Mouse (Mus musculus) midbrain, embryonic 13.5 days (tissue): ENCODE measurements around the gene Nol6. TPM values are rescaled to one million over a fixed set of nuclear protein-coding genes. Genes with fewer than 3 reads are reported as not detected.

Experiments
- ATAC-seq: fragments of 200-750 bp; cut with Nextera tagmentation; 2 replicates; pipeline ENCODE4 v1.8.0; 2017; ENCODE audit warnings: mild to moderate bottlenecking, moderate TSS enrichment, moderate library complexity
- H3K27ac ChIP-seq: fragments of 300-500 bp; sonication (generic); 2 replicates; pipeline ENCODE4 v1.5.1; 2015; ENCODE audit warnings: inconsistent platforms, mild to moderate bottlenecking, moderate library complexity
- H3K27me3 ChIP-seq: fragments of 300-500 bp; sonication (generic); 2 replicates; pipeline ENCODE4 v1.6.1; 2015; ENCODE audit warnings: mild to moderate bottlenecking, inconsistent platforms
- H3K36me3 ChIP-seq: fragments of 300-500 bp; sonication (generic); 2 replicates; pipeline ENCODE4 v1.6.1; 2015; ENCODE audit warnings: mild to moderate bottlenecking, inconsistent platforms
- H3K4me1 ChIP-seq: fragments of 300-500 bp; sonication (generic); replicated peaks from 2 replicates; pipeline ENCODE4 v1.6.1; 2015; ENCODE audit warnings: inconsistent platforms
- H3K4me2 ChIP-seq: fragments of 300-500 bp; sonication (generic); replicated peaks from 2 replicates; pipeline ENCODE4 v1.6.1; 2015; ENCODE audit warnings: moderate library complexity, mild to moderate bottlenecking, inconsistent platforms
- H3K4me3 ChIP-seq: fragments of 300-500 bp; sonication (generic); replicated peaks from 2 replicates; pipeline ENCODE4 v1.5.1; 2015; ENCODE audit warnings: mild to moderate bottlenecking, inconsistent platforms
- H3K9ac ChIP-seq: fragments of 300-500 bp; sonication (generic); replicated peaks from 2 replicates; pipeline ENCODE4 v1.6.1; 2015; ENCODE audit warnings: mild to moderate bottlenecking, inconsistent platforms
- H3K9me3 ChIP-seq: fragments of 300-500 bp; sonication (generic); 2 replicates; pipeline ENCODE4 v1.6.1; 2016; ENCODE audit warnings: mild to moderate bottlenecking, inconsistent platforms
- WGBS: fragments of 180-500 bp; shearing (Covaris S2); methylation state at CpG from one replicate; pipeline ENCODE4 v1.1.7; 2015; 5-methylcytosine and 5-hydroxymethylcytosine counted together
- polyA plus RNA-seq: library from polyadenylated mRNA; unstranded; fragments of >200 nt; fragmentation: Nextera tagmentation; extraction: Ambion mirVana; gene quantifications from 2 replicates; pipeline ENCODE4 v1.2.1, GENCODE M21; 2015

The Nol6 gene
- polyA plus RNA-seq, 1 experiment from 2014 or later = 28.7 TPM

- 91% methylated on average over 6 of the region's 6 CpGs for WGBS
- no peaks in the 10 kb centered on the region for H3K27me3 ChIP-seq
- H3K36me3 ChIP-seq = peaks cover 66% of the 10 kb centered on the region
- H3K4me1 ChIP-seq = no peaks in the 10 kb centered on the region
- no peak for ATAC-seq
- no peak overlapping the region for H3K9ac ChIP-seq
- no peak overlapping the region for H3K27ac ChIP-seq
- no peak overlapping the region for H3K4me3 ChIP-seq
- H3K9me3 ChIP-seq = no peaks in the 10 kb centered on the region
- H3K4me2 ChIP-seq = no peak overlapping the region
Measured at GRCm38 (mm10) chr4:41115074-41115473, 9.2 kb downstream of the Nol6 start.

DNA sequence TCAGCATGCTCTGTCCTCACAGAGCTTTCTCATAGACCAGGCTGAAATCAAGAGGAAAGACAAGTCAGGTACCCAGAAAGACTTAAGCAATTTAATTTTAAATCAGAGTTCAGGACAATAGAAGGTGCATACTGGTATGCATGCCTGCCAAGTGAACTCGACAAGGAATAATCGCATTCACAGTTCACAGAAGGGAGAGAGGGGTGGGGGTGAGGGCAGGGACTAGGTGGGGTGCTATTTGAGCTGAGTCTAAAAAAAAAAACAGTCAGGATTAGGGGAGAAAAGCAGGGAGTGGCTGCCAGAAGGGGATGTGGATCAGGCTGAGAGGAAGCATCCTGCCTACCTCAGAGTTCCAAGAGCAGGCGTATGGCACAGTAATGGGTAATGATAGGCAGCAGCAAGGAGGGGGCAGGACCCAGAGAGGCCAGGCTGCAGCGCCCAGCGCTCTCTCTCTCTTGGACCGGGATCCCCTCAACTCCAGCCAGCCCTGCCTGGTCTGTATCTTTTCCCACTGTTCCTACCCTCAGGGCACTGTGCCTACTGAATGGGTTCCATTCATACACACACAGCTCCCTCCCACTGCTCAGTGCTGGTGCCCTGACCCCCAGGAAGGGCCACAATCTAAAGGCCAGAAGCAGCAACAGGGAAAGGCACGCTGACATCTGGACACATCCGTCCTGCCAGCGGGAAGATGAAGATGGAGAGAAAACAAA, 9.7 kb downstream of the Nol6 start:
- H3K27ac ChIP-seq = no peak overlapping the region
- H3K4me2 ChIP-seq = no peak overlapping the region
- H3K9ac ChIP-seq = no peak overlapping the region
- no peaks in the 10 kb centered on the region for H3K9me3 ChIP-seq
- H3K36me3 ChIP-seq = peaks cover 61% of the 10 kb centered on the region
- no peaks in the 10 kb centered on the region for H3K4me1 ChIP-seq
- no peaks in the 10 kb centered on the region for H3K27me3 ChIP-seq
- H3K4me3 ChIP-seq = no peak overlapping the region
- 89% methylated on average over 9 of the region's 9 CpGs for WGBS
- ATAC-seq = no peak

DNA sequence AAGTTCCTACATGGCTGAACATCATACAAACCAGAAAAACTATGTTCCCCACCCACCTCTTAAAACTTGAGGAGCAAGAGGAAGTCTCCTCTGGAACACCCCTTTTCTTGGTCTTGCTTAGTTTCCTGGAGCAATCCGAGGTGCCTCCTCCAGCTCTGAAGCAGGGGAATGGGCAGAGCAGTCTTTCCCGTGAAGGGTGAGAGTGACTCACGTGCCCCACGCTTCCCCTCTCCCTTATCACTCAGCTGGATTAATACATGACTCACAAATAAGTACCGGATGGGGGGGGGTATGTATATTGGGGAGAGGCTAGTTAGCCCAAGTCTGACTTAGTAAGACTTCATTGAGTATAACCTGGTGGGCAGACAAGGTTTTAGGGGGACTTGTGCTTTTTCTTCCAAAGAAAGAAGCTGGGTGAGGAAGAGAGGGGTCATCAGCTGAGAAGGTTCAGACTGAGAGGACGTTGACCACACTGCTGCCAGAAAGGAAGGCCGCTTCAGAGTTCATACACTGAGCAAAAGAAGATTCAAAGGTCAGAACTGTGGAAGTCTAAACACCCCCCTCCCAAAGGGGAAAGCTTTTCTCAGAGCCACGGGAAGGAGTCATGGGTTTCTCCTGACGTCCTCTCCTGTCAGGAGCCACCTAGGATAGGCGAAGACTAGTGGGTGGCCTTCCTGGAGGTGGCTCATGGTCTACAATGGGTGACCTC, 15.4 kb downstream of the Nol6 start:
- Histone ChIP-seq H3K36me3 (peaks cover 4% of the 10 kb centered on the region), H3K4me2 (no peak overlapping the region), H3K27ac (no peak overlapping the region), H3K4me1 (no peaks in the 10 kb centered on the region), H3K9me3 (no peaks in the 10 kb centered on the region), H3K4me3 (no peak overlapping the region), H3K9ac (no peak overlapping the region), H3K27me3 (no peaks in the 10 kb centered on the region)
- 82% methylated on average over 10 of the region's 10 CpGs for WGBS
- no peak for ATAC-seq

DNA sequence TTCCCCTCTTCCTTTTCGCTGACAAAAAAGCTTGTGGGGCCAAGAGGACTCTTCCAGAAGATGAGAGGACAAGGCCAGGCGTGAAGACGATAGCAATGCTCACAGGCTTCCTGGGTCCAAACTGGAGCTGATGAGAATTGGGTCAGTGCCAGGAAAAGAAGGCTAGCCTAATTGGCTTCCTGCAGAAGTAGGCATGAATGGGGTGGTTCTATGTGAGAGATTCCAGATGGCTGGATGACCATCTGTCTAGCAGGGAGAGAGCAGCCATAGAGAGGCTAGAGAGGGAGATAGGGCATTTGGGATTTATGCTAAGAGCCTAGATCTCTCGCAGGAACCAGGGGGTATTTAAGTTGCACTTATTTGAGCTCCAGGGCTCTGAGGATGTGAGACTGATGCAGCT, 16.8 kb downstream of the Nol6 start:
- Histone ChIP-seq H3K36me3 (no peaks in the 10 kb centered on the region), H3K9ac (no peak overlapping the region), H3K4me1 (no peaks in the 10 kb centered on the region), H3K27me3 (no peaks in the 10 kb centered on the region), H3K9me3 (no peaks in the 10 kb centered on the region), H3K4me3 (no peak overlapping the region), H3K4me2 (no peak overlapping the region), H3K27ac (0 out of 2 replicates have a peak overlapping the region, but pooled peaks have one; percentile 3)
- 78% methylated on average over 4 of the region's 4 CpGs for WGBS
- ATAC-seq = no peak

DNA sequence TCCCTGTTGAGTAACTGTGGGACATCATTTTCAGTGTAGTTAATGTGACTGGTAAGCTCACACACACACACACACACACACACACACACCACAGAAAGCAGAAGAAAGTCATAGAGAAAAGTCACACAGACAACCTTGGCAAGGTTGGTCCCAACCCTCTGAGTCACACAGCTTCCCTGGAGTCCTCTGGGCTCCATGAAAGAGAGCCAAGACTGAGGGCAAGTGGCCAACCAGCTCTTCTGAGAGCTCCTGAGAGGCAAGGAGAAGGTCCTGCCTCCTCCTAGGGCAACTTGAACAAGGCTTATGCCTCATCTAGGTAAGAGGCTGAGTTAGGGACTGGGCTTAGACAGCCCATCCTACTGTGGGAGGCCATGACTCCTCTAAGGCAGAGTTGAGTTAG, 21.4 kb downstream of the Nol6 start:
- no peak overlapping the region for H3K27ac ChIP-seq
- H3K4me3 ChIP-seq = no peak overlapping the region
- no peak overlapping the region for H3K9ac ChIP-seq
- ATAC-seq = no peak
- no peak overlapping the region for H3K4me2 ChIP-seq
- no peaks in the 10 kb centered on the region for H3K9me3 ChIP-seq
- peaks cover 8% of the 10 kb centered on the region for H3K4me1 ChIP-seq
- H3K36me3 ChIP-seq = no peaks in the 10 kb centered on the region
- H3K27me3 ChIP-seq = peaks cover 12% of the 10 kb centered on the region

DNA sequence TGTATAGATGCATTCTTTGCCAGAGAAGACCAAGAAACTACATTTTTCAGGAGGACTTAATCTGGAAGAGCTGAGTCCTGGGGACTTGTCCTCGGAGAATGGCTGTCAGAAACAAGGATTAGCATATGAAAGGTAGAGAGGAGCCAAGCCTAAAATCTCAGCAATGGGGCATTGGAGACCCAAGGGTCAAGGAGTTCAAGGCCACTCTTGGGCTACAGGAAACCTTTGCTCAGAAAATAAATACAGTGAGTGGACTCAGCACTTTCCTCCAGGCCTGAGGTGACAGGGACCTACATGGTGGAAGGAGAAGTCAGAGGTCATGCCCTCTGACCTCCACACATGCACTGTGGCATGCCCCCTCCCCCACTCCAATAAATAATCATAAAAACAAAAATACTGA, 23.3 kb downstream of the Nol6 start:
- no peak overlapping the region for H3K27ac ChIP-seq
- H3K9ac ChIP-seq = no peak overlapping the region
- peaks cover 13% of the 10 kb centered on the region for H3K4me1 ChIP-seq
- no peaks in the 10 kb centered on the region for H3K9me3 ChIP-seq
- no peak overlapping the region for H3K4me3 ChIP-seq
- ATAC-seq = no peak
- WGBS = 14% methylated on average over 1 of the region's 1 CpGs
- no peak overlapping the region for H3K4me2 ChIP-seq
- peaks cover 32% of the 10 kb centered on the region for H3K27me3 ChIP-seq
- H3K36me3 ChIP-seq = no peaks in the 10 kb centered on the region

DNA sequence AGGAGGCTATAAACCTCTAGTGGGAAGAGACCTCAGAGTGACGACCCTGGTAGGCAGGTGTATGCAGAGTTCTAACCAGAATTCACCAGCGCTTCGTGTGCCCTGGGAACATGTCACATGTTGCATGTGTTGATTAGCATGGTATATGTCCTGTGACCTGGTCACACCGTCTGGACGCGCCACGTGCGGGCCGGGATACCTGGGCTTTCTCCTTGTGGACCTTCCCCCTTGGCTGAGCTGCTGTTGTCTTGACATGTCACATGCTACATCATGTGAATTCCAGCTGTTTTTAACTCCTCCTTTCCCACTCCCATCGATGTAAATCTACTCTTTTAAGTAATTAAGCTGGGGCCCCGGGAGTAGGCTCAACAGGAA, 25.7 kb downstream of the Nol6 start:
- H3K4me2 ChIP-seq = peak overlapping the region; percentile 90
- peak; percentile 57 for ATAC-seq
- H3K27me3 ChIP-seq = peaks cover 34% of the 10 kb centered on the region
- H3K4me1 ChIP-seq = peaks cover 13% of the 10 kb centered on the region
- no peak overlapping the region for H3K27ac ChIP-seq
- no peaks in the 10 kb centered on the region for H3K36me3 ChIP-seq
- peak overlapping the region; percentile 65 for H3K9ac ChIP-seq
- H3K9me3 ChIP-seq = no peaks in the 10 kb centered on the region
- WGBS = 28% methylated on average over 11 of the region's 11 CpGs
- peak overlapping the region; percentile 48 for H3K4me3 ChIP-seq

DNA sequence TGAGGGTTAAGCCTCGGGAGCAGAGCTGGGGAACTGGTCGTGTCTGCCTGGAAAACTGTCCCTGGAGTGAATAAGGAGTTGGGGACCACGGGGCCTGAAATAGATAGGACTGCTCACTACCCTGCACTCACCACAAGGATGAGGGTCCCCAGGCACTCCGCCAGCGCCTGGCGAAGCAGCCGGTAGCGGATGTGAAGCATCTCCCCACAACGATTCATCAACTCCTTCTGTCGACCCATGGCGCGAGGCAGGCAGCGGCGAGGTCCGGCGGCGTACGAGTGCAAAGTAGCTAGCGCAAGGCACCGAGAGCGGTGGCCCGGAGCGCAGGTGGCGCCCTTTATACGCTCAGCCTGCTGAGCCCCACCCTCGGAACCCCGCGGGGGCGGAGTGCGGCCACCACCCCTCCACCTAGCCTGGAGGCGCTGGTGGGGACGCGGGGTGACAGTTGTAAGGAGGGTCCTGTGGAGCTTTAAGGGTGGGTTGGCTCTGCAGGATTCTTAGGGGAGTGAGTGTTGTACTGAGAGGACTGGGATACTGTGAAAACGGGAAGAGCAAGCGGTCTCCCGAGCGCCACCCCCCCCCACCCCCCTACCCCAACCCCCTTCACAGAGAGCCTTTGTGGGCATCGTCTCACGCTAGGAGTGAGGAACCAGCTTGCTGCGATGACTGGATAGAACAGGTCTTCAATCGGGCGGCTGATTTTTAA, 26.2 kb downstream of the Nol6 start, which contains the start of gene Aqp3:
Aqp3 (minus strand) TSS at position 313 of the 706 bp plus-strand sequence.
- peak; percentile 73 for ATAC-seq
- Histone ChIP-seq H3K36me3 (no peaks in the 10 kb centered on the region), H3K27me3 (peaks cover 34% of the 10 kb centered on the region), H3K9me3 (no peaks in the 10 kb centered on the region), H3K4me1 (peaks cover 13% of the 10 kb centered on the region), H3K27ac (no peak within 1 kb of the TSS), H3K4me3 (peak within 1 kb of the TSS; percentile 48), H3K4me2 (peak within 1 kb of the TSS; percentile 90), H3K9ac (peak within 1 kb of the TSS; percentile 65)
- under 1% methylated on average over 42 of the region's 42 CpGs for WGBS

DNA sequence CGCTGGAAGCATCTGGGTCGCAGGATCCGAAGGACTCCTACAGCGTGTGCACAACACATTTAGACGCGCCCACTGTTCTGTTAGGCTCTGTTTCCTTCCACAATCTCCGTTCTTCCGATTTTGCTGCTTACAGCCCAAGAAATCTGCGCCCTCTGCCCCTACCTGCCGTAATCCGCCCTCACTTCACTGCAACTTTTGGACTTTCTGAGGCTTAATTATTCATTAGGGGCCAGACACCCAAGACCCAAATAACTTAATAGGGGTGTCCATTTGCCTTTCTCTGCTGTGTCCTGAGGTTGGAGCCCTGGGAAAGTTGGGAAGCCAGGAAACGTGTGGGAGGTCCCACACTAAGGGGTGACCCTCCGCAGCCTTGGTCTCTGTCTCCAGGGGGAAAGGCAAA, 26.9 kb downstream of the Nol6 start:
- H3K9ac ChIP-seq = peak overlapping the region; percentile 65; the same call in 1 of the 2 replicates
- no peak for ATAC-seq

DNA sequence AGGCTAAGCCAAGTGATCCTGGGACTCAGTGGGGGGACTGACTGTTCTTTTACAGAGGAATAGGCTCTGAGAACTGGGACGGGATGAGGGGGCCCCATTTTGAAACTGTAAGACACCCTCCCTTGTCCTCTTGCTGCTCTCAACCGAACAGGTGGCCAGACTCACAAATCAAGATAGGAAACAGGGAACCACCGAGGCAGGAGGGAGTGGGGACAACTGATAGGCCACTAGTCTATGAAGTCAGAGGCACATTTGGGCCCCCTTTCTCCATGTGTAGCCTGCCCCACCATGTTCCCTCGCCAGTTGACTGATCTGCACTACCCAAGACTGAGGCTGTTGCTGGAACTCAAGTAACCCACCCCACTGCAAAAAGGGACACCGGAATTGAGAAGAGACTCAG, 27.5 kb downstream of the Nol6 start:
- Histone ChIP-seq H3K4me1 (peaks cover 13% of the 10 kb centered on the region), H3K27ac (no peak overlapping the region), H3K9ac (no peak overlapping the region), H3K9me3 (no peaks in the 10 kb centered on the region), H3K36me3 (no peaks in the 10 kb centered on the region), H3K4me2 (no peak overlapping the region), H3K27me3 (peaks cover 34% of the 10 kb centered on the region), H3K4me3 (no peak overlapping the region)
- ATAC-seq = no peak
- 80% methylated on average over 5 of the region's 5 CpGs for WGBS

More for the DNA sequence above, 26.9 kb downstream of the Nol6 start:
- Histone ChIP-seq H3K4me1 (peaks cover 13% of the 10 kb centered on the region), H3K4me2 (peak overlapping the region; percentile 90), H3K4me3 (peak overlapping the region; percentile 48; the same call in 1 of the 2 replicates), H3K27ac (no peak overlapping the region), H3K36me3 (no peaks in the 10 kb centered on the region), H3K27me3 (peaks cover 34% of the 10 kb centered on the region), H3K9me3 (no peaks in the 10 kb centered on the region)
- 46% methylated on average over 13 of the region's 13 CpGs for WGBS

DNA sequence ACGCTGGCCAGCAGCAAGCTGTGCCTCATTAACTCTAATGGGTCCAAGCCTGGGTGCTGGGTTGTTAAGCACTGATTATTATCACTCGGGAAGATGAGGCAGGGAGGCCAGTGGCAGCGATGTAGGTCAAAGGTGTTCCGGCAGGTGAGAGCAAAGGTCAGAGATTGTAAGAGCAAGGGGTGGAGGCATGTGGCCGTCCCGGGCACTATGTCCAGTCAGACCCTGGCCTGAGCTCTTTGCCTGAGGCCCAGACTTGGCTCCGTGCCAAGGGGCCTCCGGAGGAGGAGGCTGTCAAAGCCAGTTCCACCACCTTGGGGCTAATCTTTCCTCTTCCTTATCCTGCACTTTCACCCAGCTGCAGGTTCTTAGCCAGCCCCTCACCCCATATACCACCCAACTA, 28.1 kb downstream of the Nol6 start:
- H3K4me1 ChIP-seq = peaks cover 13% of the 10 kb centered on the region
- H3K36me3 ChIP-seq = no peaks in the 10 kb centered on the region
- no peak for ATAC-seq
- H3K4me3 ChIP-seq = no peak overlapping the region
- H3K4me2 ChIP-seq = no peak overlapping the region
- H3K27ac ChIP-seq = no peak overlapping the region
- H3K9ac ChIP-seq = no peak overlapping the region
- no peaks in the 10 kb centered on the region for H3K9me3 ChIP-seq
- peaks cover 34% of the 10 kb centered on the region for H3K27me3 ChIP-seq
- WGBS = 75% methylated on average over 8 of the region's 8 CpGs

GRCm38 (mm10) chr4:41094361-41094760, 29.9 kb downstream of the Nol6 start:
- Histone ChIP-seq H3K36me3 (no peaks in the 10 kb centered on the region), H3K4me1 (peaks cover 13% of the 10 kb centered on the region), H3K9ac (no peak overlapping the region), H3K27ac (no peak overlapping the region), H3K27me3 (peaks cover 30% of the 10 kb centered on the region), H3K9me3 (no peaks in the 10 kb centered on the region), H3K4me3 (no peak overlapping the region), H3K4me2 (no peak overlapping the region)
- WGBS = 70% methylated on average over 9 of the region's 9 CpGs
- ATAC-seq = no peak
